Mouse (Mus musculus): Measurements from ENCODE around the gene Unc45b. TPM values are rescaled to one million over a fixed set of nuclear protein-coding genes. Genes with fewer than 3 reads are reported as not detected.
A peak's percentile ranks its signal among the peaks of the same experiment; 100 is the strongest.

Gene Unc45b
- polyA plus RNA-seq, 1 experiment, result 3.3 TPM

- Histone ChIP-seq H3K27ac (ENCODE audit: control insufficient read depth, insufficient read depth, low read depth, low read length) (no peak overlapping the region), H3K36me3 (ENCODE audit: control insufficient read depth, insufficient read depth, low read length) (no peaks in the 10 kb centered on the region), H3K4me1 (ENCODE audit: control insufficient read depth, insufficient read depth, low read length) (peaks cover 9% of the 10 kb centered on the region), H3K4me3 (ENCODE audit: control insufficient read depth, low read depth, low read length) (no peak overlapping the region), H3K27me3 (ENCODE audit: control insufficient read depth, insufficient read depth, low read length) (no peaks in the 10 kb centered on the region)
- TF ChIP-seq CTCF (IDR thresholded peaks at IDR 0.05; ENCODE audit: control insufficient read depth, insufficient read depth, insufficient replicate concordance, low read depth, low read length) (no peak), POLR2A (IDR thresholded peaks at IDR 0.05; ENCODE audit: control insufficient read depth, low read depth, low read length) (no peak)
Measured at GRCm38 (mm10) chr11:82866850-82867564, 43.3 kb upstream of the Unc45b start.

- TF ChIP-seq CTCF (IDR thresholded peaks at IDR 0.05; ENCODE audit: control insufficient read depth, insufficient read depth, insufficient replicate concordance, low read depth, low read length), result no peak
- no peak for TF ChIP-seq POLR2A (IDR thresholded peaks at IDR 0.05; ENCODE audit: control insufficient read depth, low read depth, low read length)
- Histone ChIP-seq H3K4me1 (ENCODE audit: control insufficient read depth, insufficient read depth, low read length) (peaks cover 11% of the 10 kb centered on the region), H3K27ac (ENCODE audit: control insufficient read depth, insufficient read depth, low read depth, low read length) (no peak overlapping the region), H3K4me3 (ENCODE audit: control insufficient read depth, low read depth, low read length) (no peak overlapping the region), H3K36me3 (ENCODE audit: control insufficient read depth, insufficient read depth, low read length) (no peaks in the 10 kb centered on the region), H3K27me3 (ENCODE audit: control insufficient read depth, insufficient read depth, low read length) (no peaks in the 10 kb centered on the region)
Measured at GRCm38 (mm10) chr11:82867956-82868355, 42.4 kb upstream of the Unc45b start.

GRCm38 (mm10) chr11:82869506-82870172, 40.7 kb upstream of the Unc45b start:
- Histone ChIP-seq H3K36me3 (ENCODE audit: control insufficient read depth, insufficient read depth, low read length) (no peaks in the 10 kb centered on the region), H3K4me1 (ENCODE audit: control insufficient read depth, insufficient read depth, low read length) (peaks cover 11% of the 10 kb centered on the region), H3K27ac (ENCODE audit: control insufficient read depth, insufficient read depth, low read depth, low read length) (peak overlapping the region; percentile 43; the same call in 1 of the 2 replicates), H3K4me3 (ENCODE audit: control insufficient read depth, low read depth, low read length) (no peak overlapping the region; the same call in 1 of the 2 replicates), H3K27me3 (ENCODE audit: control insufficient read depth, insufficient read depth, low read length) (no peaks in the 10 kb centered on the region)
- TF ChIP-seq CTCF (IDR thresholded peaks at IDR 0.05; ENCODE audit: control insufficient read depth, insufficient read depth, insufficient replicate concordance, low read depth, low read length) (no peak), POLR2A (IDR thresholded peaks at IDR 0.05; ENCODE audit: control insufficient read depth, low read depth, low read length) (no peak)

GRCm38 (mm10) chr11:82870173-82871030, 39.9 kb upstream of the Unc45b start:
- H3K36me3 ChIP-seq (ENCODE audit: control insufficient read depth, insufficient read depth, low read length), result no peaks in the 10 kb centered on the region
- peak overlapping the region; percentile 43 for H3K27ac ChIP-seq (ENCODE audit: control insufficient read depth, insufficient read depth, low read depth, low read length)
- no peak for TF ChIP-seq POLR2A (IDR thresholded peaks at IDR 0.05; ENCODE audit: control insufficient read depth, low read depth, low read length)
- TF ChIP-seq CTCF (IDR thresholded peaks at IDR 0.05; ENCODE audit: control insufficient read depth, insufficient read depth, insufficient replicate concordance, low read depth, low read length), result no peak
- peaks cover 11% of the 10 kb centered on the region for H3K4me1 ChIP-seq (ENCODE audit: control insufficient read depth, insufficient read depth, low read length)
- no peaks in the 10 kb centered on the region for H3K27me3 ChIP-seq (ENCODE audit: control insufficient read depth, insufficient read depth, low read length)
- peak overlapping the region; percentile 88 for H3K4me3 ChIP-seq (ENCODE audit: control insufficient read depth, low read depth, low read length)

GRCm38 (mm10) chr11:82871031-82871446, 39.3 kb upstream of the Unc45b start, which contains the start of gene Rffl:
Rffl (minus strand) TSS chr11:82871210.
- Histone ChIP-seq H3K27ac (ENCODE audit: control insufficient read depth, insufficient read depth, low read depth, low read length) (peak within 1 kb of the TSS; percentile 43), H3K4me3 (ENCODE audit: control insufficient read depth, low read depth, low read length) (peak within 1 kb of the TSS; percentile 88), H3K27me3 (ENCODE audit: control insufficient read depth, insufficient read depth, low read length) (no peaks in the 10 kb centered on the region), H3K4me1 (ENCODE audit: control insufficient read depth, insufficient read depth, low read length) (peaks cover 11% of the 10 kb centered on the region), H3K36me3 (ENCODE audit: control insufficient read depth, insufficient read depth, low read length) (no peaks in the 10 kb centered on the region)
- TF ChIP-seq POLR2A (IDR thresholded peaks at IDR 0.05; ENCODE audit: control insufficient read depth, low read depth, low read length) (no peak), CTCF (IDR thresholded peaks at IDR 0.05; ENCODE audit: control insufficient read depth, insufficient read depth, insufficient replicate concordance, low read depth, low read length) (peak; percentile 76)

GRCm38 (mm10) chr11:82874924-82875323, 35.4 kb upstream of the Unc45b start:
- Histone ChIP-seq H3K36me3 (ENCODE audit: control insufficient read depth, insufficient read depth, low read length) (no peaks in the 10 kb centered on the region), H3K27ac (ENCODE audit: control insufficient read depth, insufficient read depth, low read depth, low read length) (no peak overlapping the region), H3K4me3 (ENCODE audit: control insufficient read depth, low read depth, low read length) (no peak overlapping the region), H3K4me1 (ENCODE audit: control insufficient read depth, insufficient read depth, low read length) (peaks cover 9% of the 10 kb centered on the region), H3K27me3 (ENCODE audit: control insufficient read depth, insufficient read depth, low read length) (no peaks in the 10 kb centered on the region)
- TF ChIP-seq POLR2A (IDR thresholded peaks at IDR 0.05; ENCODE audit: control insufficient read depth, low read depth, low read length) (no peak), CTCF (IDR thresholded peaks at IDR 0.05; ENCODE audit: control insufficient read depth, insufficient read depth, insufficient replicate concordance, low read depth, low read length) (no peak)

GRCm38 (mm10) chr11:82875631-82876030, 34.7 kb upstream of the Unc45b start:
- Histone ChIP-seq H3K27ac (ENCODE audit: control insufficient read depth, insufficient read depth, low read depth, low read length) (no peak overlapping the region), H3K36me3 (ENCODE audit: control insufficient read depth, insufficient read depth, low read length) (no peaks in the 10 kb centered on the region), H3K4me3 (ENCODE audit: control insufficient read depth, low read depth, low read length) (no peak overlapping the region), H3K27me3 (ENCODE audit: control insufficient read depth, insufficient read depth, low read length) (no peaks in the 10 kb centered on the region), H3K4me1 (ENCODE audit: control insufficient read depth, insufficient read depth, low read length) (peaks cover 6% of the 10 kb centered on the region)
- TF ChIP-seq POLR2A (IDR thresholded peaks at IDR 0.05; ENCODE audit: control insufficient read depth, low read depth, low read length) (no peak), CTCF (IDR thresholded peaks at IDR 0.05; ENCODE audit: control insufficient read depth, insufficient read depth, insufficient replicate concordance, low read depth, low read length) (no peak; the same call in 1 of the 2 replicates)

Measured in testis, adult 2 months (tissue).